Mouse (Mus musculus): Measurements from ENCODE around the gene Tcn2. TPM values are rescaled to one million over a fixed set of nuclear protein-coding genes. Genes with fewer than 3 reads are reported as not detected.

Tcn2 gene
- polyA plus RNA-seq, 1 experiment = 207 TPM

GRCm38 (mm10) chr11:3904673-3905072, 27.3 kb downstream of the Tcn2 start:
- Histone ChIP-seq H3K4me1 (ENCODE audit: control insufficient read depth, insufficient read depth, low read length) (peaks cover 5% of the 10 kb centered on the region), H3K4me3 (replicated peaks; ENCODE audit: extremely low read depth, low read depth, low read length) (no peak overlapping the region)
- 84% methylated on average over 6 of the region's 6 CpGs for WGBS
- no peak for DNase-seq
- TF ChIP-seq CTCF (IDR thresholded peaks at IDR 0.05; ENCODE audit: insufficient read depth, low read length) (no peak), POLR2A (IDR thresholded peaks at IDR 0.05; ENCODE audit: borderline replicate concordance, extremely low read depth, low read depth, low read length) (no peak)

- Histone ChIP-seq H3K4me3 (replicated peaks; ENCODE audit: extremely low read depth, low read depth, low read length) (no peak overlapping the region), H3K4me1 (ENCODE audit: control insufficient read depth, insufficient read depth, low read length) (0 out of 2 replicates have a peak, but pooled peaks cover 2% of the 10 kb centered on the region)
- WGBS = 27% methylated on average over 5 of the region's 5 CpGs
- TF ChIP-seq POLR2A (IDR thresholded peaks at IDR 0.05; ENCODE audit: borderline replicate concordance, extremely low read depth, low read depth, low read length) (peak; percentile 17; the same call in 1 of the 2 replicates), CTCF (IDR thresholded peaks at IDR 0.05; ENCODE audit: insufficient read depth, low read length) (no peak)
- DNase-seq = peak; percentile 79
Observed at GRCm38 (mm10) chr11:3903046-3903445, 28.9 kb downstream of the Tcn2 start.

- no peak for DNase-seq
- 48% methylated on average over 3 of the region's 3 CpGs for WGBS
- Histone ChIP-seq H3K4me1 (ENCODE audit: control insufficient read depth, insufficient read depth, low read length) (0 out of 2 replicates have a peak, but pooled peaks cover 2% of the 10 kb centered on the region), H3K4me3 (replicated peaks; ENCODE audit: extremely low read depth, low read depth, low read length) (no peak overlapping the region)
- no peak for TF ChIP-seq POLR2A (IDR thresholded peaks at IDR 0.05; ENCODE audit: borderline replicate concordance, extremely low read depth, low read depth, low read length)
Observed at GRCm38 (mm10) chr11:3902516-3902915, 29.4 kb downstream of the Tcn2 start.

GRCm38 (mm10) chr11:3900296-3900695, 31.7 kb downstream of the Tcn2 start:
- Histone ChIP-seq H3K4me1 (ENCODE audit: control insufficient read depth, insufficient read depth, low read length) (0 out of 2 replicates have a peak, but pooled peaks cover 2% of the 10 kb centered on the region), H3K4me3 (replicated peaks; ENCODE audit: extremely low read depth, low read depth, low read length) (no peak overlapping the region)
- DNase-seq = no peak
- TF ChIP-seq CTCF (IDR thresholded peaks at IDR 0.05; ENCODE audit: insufficient read depth, low read length) (no peak), POLR2A (IDR thresholded peaks at IDR 0.05; ENCODE audit: borderline replicate concordance, extremely low read depth, low read depth, low read length) (no peak)
- WGBS = 66% methylated on average over 6 of the region's 6 CpGs

GRCm38 (mm10) chr11:3895933-3896332, 36.0 kb downstream of the Tcn2 start:
- TF ChIP-seq POLR2A (IDR thresholded peaks at IDR 0.05; ENCODE audit: borderline replicate concordance, extremely low read depth, low read depth, low read length) = no peak
- no peak for TF ChIP-seq CTCF (IDR thresholded peaks at IDR 0.05; ENCODE audit: insufficient read depth, low read length)
- H3K4me3 ChIP-seq (replicated peaks; ENCODE audit: extremely low read depth, low read depth, low read length) = no peak overlapping the region
- no peak for DNase-seq
- WGBS = 80% methylated on average over 1 of the region's 1 CpGs
- 0 out of 2 replicates have a peak, but pooled peaks cover 2% of the 10 kb centered on the region for H3K4me1 ChIP-seq (ENCODE audit: control insufficient read depth, insufficient read depth, low read length)

- H3K4me1 ChIP-seq (ENCODE audit: control insufficient read depth, insufficient read depth, low read length) = 0 out of 2 replicates have a peak, but pooled peaks cover 2% of the 10 kb centered on the region
- peak overlapping the region; percentile 68 for H3K4me3 ChIP-seq (replicated peaks; ENCODE audit: extremely low read depth, low read depth, low read length)
- WGBS = 2% methylated on average over 10 of the region's 10 CpGs
- TF ChIP-seq CTCF (IDR thresholded peaks at IDR 0.05; ENCODE audit: insufficient read depth, low read length) = no peak
- TF ChIP-seq POLR2A (IDR thresholded peaks at IDR 0.05; ENCODE audit: borderline replicate concordance, extremely low read depth, low read depth, low read length) = no peak
- DNase-seq = no peak
Observed at GRCm38 (mm10) chr11:3895458-3895857, 36.5 kb downstream of the Tcn2 start.

- H3K4me1 ChIP-seq (ENCODE audit: control insufficient read depth, insufficient read depth, low read length) = no peaks in the 10 kb centered on the region
- TF ChIP-seq CTCF (IDR thresholded peaks at IDR 0.05; ENCODE audit: insufficient read depth, low read length) (no peak), POLR2A (IDR thresholded peaks at IDR 0.05; ENCODE audit: borderline replicate concordance, extremely low read depth, low read depth, low read length) (peak; percentile 60; the same call in 1 of the 2 replicates)
- peak within 1 kb of the TSS; percentile 68 for H3K4me3 ChIP-seq (replicated peaks; ENCODE audit: extremely low read depth, low read depth, low read length)
- DNase-seq = peak; percentile 92
- WGBS = 8% methylated on average over 46 of the region's 46 CpGs
Observed at GRCm38 (mm10) chr11:3894406-3895281, 37.3 kb downstream of the Tcn2 start, which contains the start of the genes 4921536K21Rik and Dusp18. 4921536K21Rik (minus strand) TSS chr11:3895098. Dusp18 (plus strand) TSS chr11:3895240.

- no peak for DNase-seq
- WGBS = 80% methylated on average over 6 of the region's 6 CpGs
- H3K4me1 ChIP-seq (ENCODE audit: control insufficient read depth, insufficient read depth, low read length) = no peaks in the 10 kb centered on the region
- no peak for TF ChIP-seq CTCF (IDR thresholded peaks at IDR 0.05; ENCODE audit: insufficient read depth, low read length)
- no peak for TF ChIP-seq POLR2A (IDR thresholded peaks at IDR 0.05; ENCODE audit: borderline replicate concordance, extremely low read depth, low read depth, low read length)
- no peak overlapping the region for H3K4me3 ChIP-seq (replicated peaks; ENCODE audit: extremely low read depth, low read depth, low read length)
Observed at GRCm38 (mm10) chr11:3893970-3894369, 38.0 kb downstream of the Tcn2 start.

GRCm38 (mm10) chr11:3887331-3887730, 44.6 kb downstream of the Tcn2 start:
- H3K4me3 ChIP-seq (replicated peaks; ENCODE audit: extremely low read depth, low read depth, low read length) = no peak overlapping the region
- H3K4me1 ChIP-seq (ENCODE audit: control insufficient read depth, insufficient read depth, low read length) = no peaks in the 10 kb centered on the region
- no peak for TF ChIP-seq POLR2A (IDR thresholded peaks at IDR 0.05; ENCODE audit: borderline replicate concordance, extremely low read depth, low read depth, low read length)
- TF ChIP-seq CTCF (IDR thresholded peaks at IDR 0.05; ENCODE audit: insufficient read depth, low read length) = no peak
- DNase-seq = no peak
- 67% methylated on average over 5 of the region's 5 CpGs for WGBS

Data from lung, adult 2 months (tissue).